Mouse (Mus musculus): Measurements from ENCODE around the gene Diaph2. TPM values are rescaled to one million over a fixed set of nuclear protein-coding genes. Genes with fewer than 3 reads are reported as not detected.
"Not testable (repeated sequence)": the region's sequence is repeated elsewhere in the genome, so short reads cannot be mapped to it uniquely, and the experiment has no call there.

Gene Diaph2
- polyA plus RNA-seq, 3 experiments from 2014 or later = 5.1 to 6.6 (median 5.1) TPM

DNA sequence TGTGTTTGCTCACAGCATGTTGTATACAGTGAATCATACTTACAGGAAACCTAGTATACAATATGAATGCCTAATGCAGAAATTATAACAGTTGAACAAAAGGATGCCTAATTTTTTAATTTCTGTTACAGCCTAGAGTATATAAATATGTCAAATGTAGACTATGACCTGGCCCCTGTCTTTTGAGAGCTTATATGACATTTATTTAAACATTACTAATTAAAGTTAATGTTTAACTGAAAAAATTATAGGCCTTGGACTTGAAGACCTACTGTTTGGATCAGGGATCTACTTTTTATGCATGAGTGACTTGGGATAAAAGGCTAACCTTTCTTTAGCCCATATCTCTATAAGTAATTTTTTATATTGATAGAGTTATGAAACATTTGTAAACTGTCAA is 84.3 kb downstream of the Diaph2 start:
- no peak for ATAC-seq

DNA sequence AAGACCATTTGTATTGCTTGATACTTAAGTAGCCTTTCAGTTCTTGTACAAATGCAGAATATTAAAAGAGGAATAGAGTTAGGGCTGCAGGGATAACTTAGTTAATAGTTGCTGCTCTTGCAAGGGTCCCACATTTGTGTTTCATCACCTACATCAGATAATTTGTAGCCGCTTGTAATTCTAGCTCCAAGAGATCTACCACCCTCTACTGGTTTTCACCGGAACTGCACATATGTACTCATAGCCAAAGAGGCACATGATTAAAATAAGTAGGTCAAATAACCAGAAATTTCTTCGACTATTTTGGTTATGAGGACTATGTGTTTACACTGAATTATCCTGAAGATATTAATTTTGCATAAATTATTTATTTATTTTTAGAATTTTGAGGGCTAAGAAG is 134.9 kb downstream of the Diaph2 start:
- peak; percentile 82 for ATAC-seq

GRCm38 (mm10) chrX:129925806-129926205 is 176.3 kb downstream of the Diaph2 start:
- no peak for ATAC-seq

DNA sequence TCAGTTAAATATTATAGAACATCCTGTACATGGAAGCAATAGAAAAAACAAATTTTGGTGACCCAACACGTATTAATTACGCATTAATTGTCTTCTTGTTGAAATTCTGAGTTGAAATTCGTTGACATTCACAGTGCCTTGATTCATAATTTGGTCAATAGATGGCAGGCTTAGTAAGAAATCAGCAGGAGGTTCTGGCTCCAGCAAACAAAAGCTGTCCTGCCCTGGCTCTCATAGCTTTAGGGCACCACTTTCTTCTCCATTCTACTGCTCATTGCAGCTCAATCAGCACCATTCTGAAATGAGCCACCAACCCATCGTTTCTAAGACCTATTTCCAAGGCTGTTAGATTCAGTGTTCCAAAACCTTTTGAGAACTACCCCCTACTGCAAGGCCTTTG is 225.3 kb downstream of the Diaph2 start:
- no peak for ATAC-seq

DNA sequence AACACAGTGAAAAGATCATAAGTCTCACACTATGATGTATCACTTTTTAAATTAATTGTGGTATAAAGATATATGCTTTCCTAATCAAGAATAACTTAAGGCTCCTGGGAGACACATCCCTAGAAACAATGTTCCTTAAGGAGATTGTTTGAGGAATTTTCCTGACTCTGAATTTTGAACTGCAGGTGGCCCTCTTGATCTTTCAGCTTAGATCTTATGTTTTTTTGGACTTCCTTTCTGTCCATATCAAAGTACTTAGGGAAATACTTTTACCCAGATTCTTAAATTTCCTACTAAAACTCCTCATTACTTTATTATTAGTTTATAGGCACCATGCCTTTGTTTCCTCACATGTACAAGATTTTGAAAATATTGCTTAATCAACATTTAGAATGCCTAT is 258.7 kb downstream of the Diaph2 start:
- no peak for ATAC-seq

GRCm38 (mm10) chrX:130019735-130020134 is 270.2 kb downstream of the Diaph2 start:
- no peak for ATAC-seq

- no peak for ATAC-seq
Observed at GRCm38 (mm10) chrX:130044525-130044924, 295.0 kb downstream of the Diaph2 start.

DNA sequence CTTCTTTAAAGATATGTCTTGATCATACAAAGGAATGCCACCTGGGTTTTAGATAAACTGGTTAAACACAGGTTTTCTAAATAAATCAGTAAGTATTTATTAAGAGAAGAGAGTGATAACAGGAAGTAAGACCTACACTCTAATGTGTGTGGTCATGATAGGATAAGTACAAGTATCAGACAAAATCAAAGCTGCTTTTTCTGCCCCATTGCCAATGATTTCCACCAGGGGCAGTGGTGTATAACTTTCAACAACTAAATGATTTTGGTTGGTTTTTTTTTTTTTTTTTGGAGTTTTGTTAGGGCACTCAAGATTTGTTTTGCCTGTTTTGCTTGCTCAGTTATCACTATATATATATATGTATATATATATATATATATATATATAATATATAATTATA is 399.7 kb downstream of the Diaph2 start:
- ATAC-seq = no peak

DNA sequence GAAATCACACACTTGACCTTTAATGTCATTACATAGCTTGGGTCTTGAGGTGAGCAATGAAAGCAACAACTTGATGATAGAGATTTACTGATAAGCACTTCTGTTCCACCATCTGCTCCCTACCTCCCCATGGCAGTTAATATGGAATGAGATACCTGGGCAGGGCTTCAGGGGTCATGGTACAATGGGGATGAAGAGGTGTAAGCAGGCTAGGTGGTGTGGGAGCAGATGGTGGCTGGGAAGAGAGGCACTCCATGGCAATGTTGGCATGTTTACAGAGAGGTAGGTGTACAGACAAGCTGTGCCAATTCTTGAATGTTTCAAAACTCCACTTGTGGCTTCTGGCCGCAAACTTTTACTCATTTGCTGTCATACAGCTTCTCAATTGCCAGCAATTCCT is 402.6 kb downstream of the Diaph2 start:
- no peak for ATAC-seq

DNA sequence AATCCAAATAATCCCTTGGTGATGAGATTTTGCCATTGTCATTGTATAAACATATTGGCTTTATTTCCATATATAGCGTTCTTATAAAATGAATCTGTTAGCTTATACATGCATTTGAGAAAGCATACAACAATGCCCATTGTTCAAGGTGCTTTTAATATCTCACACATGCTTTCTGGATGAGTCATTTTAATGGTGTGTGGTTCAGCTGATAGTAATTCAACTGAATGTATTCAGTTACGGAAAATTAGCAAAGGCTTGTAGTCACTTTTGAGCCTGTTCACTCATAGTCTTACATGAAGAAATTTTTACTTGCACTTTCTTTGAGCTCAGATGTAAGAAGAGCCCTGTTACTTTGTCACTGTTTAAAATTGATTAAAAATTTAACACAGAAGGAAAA is 423.6 kb downstream of the Diaph2 start:
- no peak for ATAC-seq

GRCm38 (mm10) chrX:130187891-130188290 is 438.3 kb downstream of the Diaph2 start:
- no peak for ATAC-seq

DNA sequence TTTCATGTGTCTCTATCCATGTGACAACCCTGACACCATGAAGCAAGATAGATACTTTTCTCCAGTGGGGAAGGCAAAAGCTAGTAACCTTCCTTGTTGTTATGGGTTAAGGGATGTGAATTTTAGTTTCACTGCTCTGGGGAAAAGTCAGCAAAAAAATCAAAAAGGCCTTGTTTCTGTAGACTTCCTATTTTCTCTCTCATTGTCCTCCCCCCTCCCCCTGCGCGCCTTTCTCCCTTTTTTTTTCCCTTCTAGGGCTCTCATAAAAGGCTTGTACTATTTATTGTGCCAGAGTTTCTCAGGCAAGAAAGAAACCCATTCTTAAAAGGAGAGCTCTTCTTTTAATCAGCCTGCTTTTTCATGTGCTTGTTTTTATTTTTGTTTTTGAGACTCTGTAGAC is 438.9 kb downstream of the Diaph2 start:
- no peak for ATAC-seq

GRCm38 (mm10) chrX:130189250-130189649 is 439.7 kb downstream of the Diaph2 start:
- ATAC-seq = no peak

- ATAC-seq = not testable (repeated sequence)
Observed at GRCm38 (mm10) chrX:130197412-130197811, 447.9 kb downstream of the Diaph2 start.

DNA sequence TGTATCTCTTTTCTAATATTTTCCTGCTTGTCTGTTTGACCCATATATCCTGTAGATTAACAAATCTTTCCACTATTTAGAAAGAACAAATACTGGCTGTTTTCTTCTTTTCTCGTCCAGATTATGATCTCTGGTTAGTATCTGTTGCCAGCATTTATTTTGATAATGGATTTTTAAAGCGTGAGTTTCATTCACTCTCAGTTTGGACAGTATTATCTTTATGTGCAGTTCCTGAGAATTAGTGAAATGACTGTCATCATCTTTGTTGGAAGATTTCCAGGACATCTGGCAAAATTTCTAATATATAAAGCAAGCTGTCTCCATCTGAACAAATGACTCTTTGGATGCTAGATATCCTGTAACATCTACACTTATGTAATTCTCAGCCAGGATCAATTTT is 455.7 kb downstream of the Diaph2 start:
- ATAC-seq = no peak

DNA sequence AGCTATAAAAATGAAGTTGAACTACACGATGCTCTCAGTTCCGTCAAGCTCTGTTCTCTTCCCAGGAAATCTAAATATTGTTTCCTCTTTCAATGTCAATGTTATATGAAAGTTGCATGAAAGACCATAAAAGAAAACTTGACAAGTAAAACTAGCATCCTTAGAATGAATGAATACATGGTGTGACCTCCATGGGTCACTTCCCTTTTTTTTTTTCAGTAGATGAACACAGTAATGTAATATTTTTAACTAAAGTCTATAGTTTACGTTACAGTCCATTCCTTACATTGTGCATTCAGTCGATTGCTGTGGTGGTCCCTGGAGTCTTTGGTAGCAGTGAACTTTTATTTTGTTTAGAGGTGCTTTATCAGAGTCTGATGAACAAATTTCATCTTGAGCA is 462.7 kb downstream of the Diaph2 start:
- ATAC-seq = no peak

DNA sequence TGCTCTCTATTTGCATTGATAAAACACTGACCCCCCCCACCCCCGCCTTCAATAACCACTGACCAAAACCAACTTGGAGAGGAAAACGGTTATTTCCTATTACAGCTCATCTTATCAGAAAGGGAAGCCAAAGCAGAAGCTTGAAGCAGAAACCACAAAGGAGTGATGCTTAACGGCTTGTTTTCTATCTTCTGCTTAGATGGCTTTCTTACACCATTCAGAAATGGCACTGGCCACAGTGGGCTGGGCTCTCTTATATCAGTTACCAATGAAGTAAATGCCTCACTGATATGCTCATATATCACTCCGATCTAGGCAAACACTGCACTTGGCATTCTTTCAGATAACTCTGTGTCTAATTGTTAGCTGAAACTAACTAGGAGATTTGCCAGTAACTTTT is 463.2 kb downstream of the Diaph2 start:
- no peak for ATAC-seq

GRCm38 (mm10) chrX:130230045-130230444 is 480.5 kb downstream of the Diaph2 start:
- ATAC-seq = no peak

- no peak for ATAC-seq
Observed at GRCm38 (mm10) chrX:130235167-130235566, 485.6 kb downstream of the Diaph2 start.

DNA sequence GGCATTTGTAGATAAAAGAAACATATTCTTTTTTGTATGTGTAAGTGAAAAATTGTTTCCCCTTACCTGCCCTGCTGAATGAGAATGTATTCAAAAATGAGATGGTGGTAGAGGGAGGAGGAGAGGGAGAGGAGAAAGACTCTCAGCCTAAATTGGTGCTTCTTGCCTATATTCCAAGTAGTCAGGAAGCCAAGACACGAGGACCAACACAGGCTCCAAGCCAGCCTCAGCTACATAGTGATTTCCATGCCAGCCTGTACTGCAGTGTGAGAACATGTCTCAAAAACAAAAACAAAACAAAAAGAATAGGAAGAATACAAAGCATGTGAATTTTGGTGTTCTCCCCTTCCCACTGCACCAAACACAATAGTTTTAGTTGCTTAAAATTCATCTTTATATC is 497.1 kb downstream of the Diaph2 start:
- no peak for ATAC-seq

DNA sequence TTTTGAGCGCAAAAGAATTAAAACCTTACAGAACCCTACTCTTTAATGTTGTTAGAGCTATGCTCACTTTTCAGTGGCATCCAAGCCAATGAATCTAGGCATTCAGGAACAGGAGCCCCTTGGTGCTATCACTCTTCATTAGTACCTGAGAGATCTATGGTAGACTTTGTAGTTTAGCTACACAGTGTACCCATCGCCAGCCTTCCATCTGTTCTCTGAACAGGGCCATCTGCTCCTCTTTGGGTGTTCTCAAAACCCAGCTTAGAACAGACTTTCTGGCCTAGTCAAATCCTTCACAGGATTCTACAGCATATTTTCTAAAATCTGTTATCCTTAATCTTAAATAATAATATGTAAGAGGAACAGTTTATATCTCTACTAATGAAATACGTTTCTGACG is 504.1 kb downstream of the Diaph2 start:
- ATAC-seq = no peak

DNA sequence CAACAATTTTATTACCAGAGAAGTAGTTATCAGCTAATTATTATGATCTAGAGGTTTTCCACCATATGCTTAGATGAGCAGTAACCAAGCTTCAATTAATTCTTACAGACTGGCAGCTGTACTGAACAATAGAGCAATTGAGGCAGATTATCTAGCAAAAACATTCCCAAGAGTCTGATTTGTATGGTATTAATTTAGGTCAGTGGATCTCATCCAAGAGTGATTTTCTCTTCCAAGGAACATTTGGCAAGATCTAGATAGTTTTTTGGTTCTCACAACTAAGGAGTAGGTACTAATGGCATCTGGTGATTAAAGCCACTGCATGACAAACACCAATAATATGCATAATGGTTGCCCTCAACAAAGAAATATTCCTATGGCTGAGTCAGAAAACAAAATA is 516.2 kb downstream of the Diaph2 start:
- ATAC-seq = no peak

DNA sequence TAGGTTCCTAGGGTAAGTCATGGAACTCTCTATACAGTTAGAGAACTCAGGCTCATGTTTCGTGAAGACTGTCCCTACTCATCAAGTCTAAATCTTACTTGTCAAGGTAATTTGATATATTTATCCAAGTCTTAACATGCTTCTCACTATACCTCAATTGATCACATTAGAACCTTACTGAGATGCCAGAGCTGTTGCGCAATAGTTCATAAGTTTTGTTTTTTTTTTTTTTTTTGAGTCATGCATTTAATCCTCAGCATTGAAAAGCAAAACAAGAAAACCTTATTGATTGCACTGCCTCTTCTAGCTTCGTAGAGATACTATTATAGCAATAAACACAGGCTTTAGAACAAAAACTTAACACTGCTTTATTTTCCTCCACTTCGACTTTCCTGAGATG is 529.6 kb downstream of the Diaph2 start:
- ATAC-seq = no peak

DNA sequence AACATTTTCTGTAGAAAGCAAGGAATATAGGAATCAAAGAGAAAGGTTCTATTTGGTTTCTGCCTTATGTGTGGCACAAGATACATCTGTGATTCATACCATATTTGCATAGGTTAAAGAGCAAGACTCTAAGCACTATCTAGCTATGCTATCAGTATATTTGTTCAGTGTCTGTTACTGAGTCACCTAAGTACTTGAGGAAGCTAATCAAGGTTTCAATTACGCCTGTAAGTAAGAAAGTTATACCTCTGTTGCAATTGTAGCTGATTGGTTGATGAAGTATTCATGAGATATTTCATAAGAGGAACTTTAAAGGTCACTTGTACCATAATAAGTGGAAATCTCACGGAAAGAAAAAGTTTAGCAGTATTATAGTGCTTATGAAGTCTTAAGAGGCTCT is 531.9 kb downstream of the Diaph2 start:
- ATAC-seq = peak; percentile 67

DNA sequence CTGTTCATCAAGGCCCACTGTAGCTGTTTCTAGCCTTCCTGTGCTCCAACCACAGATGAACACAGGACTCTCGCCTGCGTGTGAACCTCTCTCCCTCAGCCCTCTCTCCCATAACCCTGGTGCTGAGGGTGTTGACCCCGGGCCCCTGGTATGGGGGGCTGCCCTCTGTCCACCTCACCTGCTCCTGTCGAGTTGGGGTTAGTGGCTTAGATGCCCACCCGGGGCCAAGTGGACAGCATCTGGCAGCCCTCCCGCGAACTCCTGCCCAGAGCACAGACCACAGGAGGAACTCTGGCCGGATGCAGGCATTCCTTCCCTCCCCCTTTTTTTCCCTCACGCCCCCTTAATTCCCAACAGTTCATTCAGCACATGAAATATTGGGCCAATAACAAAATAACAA is 537.5 kb downstream of the Diaph2 start:
- ATAC-seq = no peak

DNA sequence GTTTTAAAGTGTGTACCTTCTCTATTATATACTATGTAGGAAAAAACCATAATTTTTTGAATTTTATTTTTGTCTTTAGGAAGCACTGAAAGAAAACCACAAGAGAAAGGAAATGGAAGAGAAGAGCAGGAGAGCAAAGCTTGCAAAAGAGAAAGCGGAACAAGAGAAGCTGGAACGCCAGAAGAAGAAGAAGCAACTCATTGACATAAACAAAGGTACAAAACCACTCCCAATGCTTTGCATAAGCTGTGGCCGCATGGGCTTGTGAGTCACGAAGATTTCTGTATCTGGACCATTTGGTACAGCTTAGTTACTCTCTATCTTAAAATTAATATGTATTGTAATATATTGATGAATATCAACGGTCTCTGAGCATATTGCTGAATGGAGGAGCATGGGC is 540.2 kb downstream of the Diaph2 start:
- ATAC-seq = no peak
